Mouse (Mus musculus): ENCODE measurements around the gene Dusp13.

- no peak for TF ChIP-seq CTCF (IDR thresholded peaks at IDR 0.05; ENCODE audit: control insufficient read depth, insufficient read depth, insufficient replicate concordance, low read depth, low read length)
- TF ChIP-seq POLR2A (IDR thresholded peaks at IDR 0.05; ENCODE audit: control insufficient read depth, low read depth, low read length) = no peak
Observed at GRCm38 (mm10) chr14:21719646-21720383, 31.2 kb downstream of the Dusp13 start.
